ENCODE assay signal across 8 mouse cellular contexts in the genomic region with DNA sequence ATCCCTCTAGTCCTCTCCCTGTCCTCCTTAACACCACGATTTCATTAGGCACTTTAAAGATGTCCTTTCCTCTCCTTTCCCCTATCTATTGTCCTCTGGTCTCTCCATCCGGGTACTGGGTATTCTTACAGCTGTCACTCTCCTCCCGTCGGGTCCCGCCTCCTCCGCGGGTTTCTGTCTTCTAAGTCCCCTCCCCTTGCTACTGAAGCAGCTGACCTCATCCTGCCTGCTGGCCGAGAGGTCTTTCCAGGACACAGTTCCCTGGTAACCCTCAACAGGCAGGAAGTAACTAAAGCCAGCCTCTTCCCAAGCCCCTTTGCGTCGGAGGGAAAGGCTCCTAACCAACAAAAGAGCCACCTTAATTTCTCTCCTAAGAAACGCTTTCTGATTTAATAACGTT. TPM values are rescaled to one million over a fixed set of nuclear protein-coding genes. Genes with fewer than 3 reads are reported as not detected.
DNase-seq lines count a peak whose midpoint lies in the region; ATAC-seq lines count a peak whose summit lies in the region.

No protein-coding gene starts in this region.

- no peak overlapping the region for H3K9ac ChIP-seq in embryonic facial prominence, embryonic 15.5 days
- no peak overlapping the region for H3K9ac ChIP-seq in heart, embryonic 11.5 days (ENCODE audit: low read depth, low read length)
- H3K9ac ChIP-seq in kidney, embryonic 16.5 days (replicated peaks; ENCODE audit: low read length), result peak overlapping the region; percentile 48; the same call in 1 of the 2 replicates
- H3K9ac ChIP-seq in liver, embryonic 13.5 days, result no peak overlapping the region
- no peak overlapping the region for H3K9ac ChIP-seq in stomach, embryonic 16.5 days (ENCODE audit: low read length)

- no peaks in the 10 kb centered on the region for H3K27me3 ChIP-seq in embryonic facial prominence, embryonic 15.5 days
- H3K27me3 ChIP-seq in heart, embryonic 11.5 days (ENCODE audit: control insufficient read depth, insufficient read depth, low read length), result no peaks in the 10 kb centered on the region
- no peaks in the 10 kb centered on the region for H3K27me3 ChIP-seq in kidney, embryonic 16.5 days (ENCODE audit: insufficient read depth, low read length)
- no peaks in the 10 kb centered on the region for H3K27me3 ChIP-seq in liver, embryonic 13.5 days
- no peaks in the 10 kb centered on the region for H3K27me3 ChIP-seq in stomach, embryonic 16.5 days (ENCODE audit: control insufficient read depth, insufficient read depth, low read length)

- peak; percentile 81 for DNase-seq in CD4-positive helper T cell, adult 2 months (ENCODE audit: low read depth, low spot score)
- peak; percentile 84 for DNase-seq in adrenal gland, postnatal 10 days
- DNase-seq in liver, embryonic 13.5 days, result peak; percentile 20
- peak; percentile 69 to 78 for DNase-seq in natural killer cell, adult 2 months (ENCODE audit: low spot score in 2 of 2)

- 0 out of 2 replicates have a peak, but pooled peaks have one; percentile 35 for ATAC-seq in embryonic facial prominence, embryonic 15.5 days (ENCODE audit: insufficient number of reproducible peaks, low FRiP score, low TSS enrichment, low read depth)
- ATAC-seq in heart, embryonic 11.5 days (replicated peaks; ENCODE audit: insufficient number of reproducible peaks, low FRiP score, low TSS enrichment), result peak; percentile 61
- peak; percentile 73 for ATAC-seq in kidney, embryonic 16.5 days (ENCODE audit: low FRiP score, low TSS enrichment)
- peak; percentile 32 for ATAC-seq in liver, embryonic 13.5 days (ENCODE audit: low read depth)
- peak; percentile 70; the same call in 1 of the 2 replicates for ATAC-seq in stomach, embryonic 16.5 days (ENCODE audit: insufficient read depth, low FRiP score)

- H3K4me3 ChIP-seq in embryonic facial prominence, embryonic 15.5 days (replicated peaks), result no peak overlapping the region
- H3K4me3 ChIP-seq in heart, embryonic 11.5 days (ENCODE audit: low read depth, low read length), result no peak overlapping the region
- no peak overlapping the region for H3K4me3 ChIP-seq in kidney, embryonic 16.5 days (ENCODE audit: low read length)
- H3K4me3 ChIP-seq in liver, embryonic 13.5 days (replicated peaks), result no peak overlapping the region
- H3K4me3 ChIP-seq in stomach, embryonic 16.5 days (replicated peaks; ENCODE audit: low read length), result no peak overlapping the region

- 0 out of 2 replicates have a peak overlapping the region, but pooled peaks have one; percentile 8 for H3K4me2 ChIP-seq in embryonic facial prominence, embryonic 15.5 days (replicated peaks)
- H3K4me2 ChIP-seq in heart, embryonic 11.5 days, result 0 out of 2 replicates have a peak overlapping the region, but pooled peaks have one; percentile 17
- peak overlapping the region; percentile 21; the same call in 1 of the 2 replicates for H3K4me2 ChIP-seq in kidney, embryonic 16.5 days (replicated peaks; ENCODE audit: low read depth, low read length)
- H3K4me2 ChIP-seq in liver, embryonic 13.5 days, result peak overlapping the region; percentile 17; the same call in 1 of the 2 replicates
- H3K4me2 ChIP-seq in stomach, embryonic 16.5 days (ENCODE audit: low read depth, low read length), result peak overlapping the region; percentile 17; the same call in 1 of the 2 replicates

- H3K36me3 ChIP-seq in embryonic facial prominence, embryonic 15.5 days, result no peaks in the 10 kb centered on the region
- H3K36me3 ChIP-seq in heart, embryonic 11.5 days (ENCODE audit: control insufficient read depth, insufficient read depth, low read length), result no peaks in the 10 kb centered on the region
- no peaks in the 10 kb centered on the region for H3K36me3 ChIP-seq in kidney, embryonic 16.5 days (ENCODE audit: insufficient read depth, low read length)
- no peaks in the 10 kb centered on the region for H3K36me3 ChIP-seq in liver, embryonic 13.5 days
- H3K36me3 ChIP-seq in stomach, embryonic 16.5 days (ENCODE audit: control insufficient read depth, insufficient read depth, low read length), result no peaks in the 10 kb centered on the region

- H3K27ac ChIP-seq in embryonic facial prominence, embryonic 15.5 days (replicated peaks), result no peak overlapping the region; the same call in 1 of the 2 replicates
- no peak overlapping the region for H3K27ac ChIP-seq in heart, embryonic 11.5 days (ENCODE audit: low read depth, low read length)
- no peak overlapping the region for H3K27ac ChIP-seq in kidney, embryonic 16.5 days (ENCODE audit: low read length)
- no peak overlapping the region for H3K27ac ChIP-seq in liver, embryonic 13.5 days
- 0 out of 2 replicates have a peak overlapping the region, but pooled peaks have one; percentile 15 for H3K27ac ChIP-seq in stomach, embryonic 16.5 days (ENCODE audit: low read length)

- peaks cover 20% of the 10 kb centered on the region for H3K4me1 ChIP-seq in embryonic facial prominence, embryonic 15.5 days
- H3K4me1 ChIP-seq in heart, embryonic 11.5 days (ENCODE audit: control insufficient read depth, insufficient read depth, low read length), result peaks cover 5% of the 10 kb centered on the region
- H3K4me1 ChIP-seq in kidney, embryonic 16.5 days (ENCODE audit: insufficient read depth, low read length), result peaks cover 8% of the 10 kb centered on the region; the same call in 1 of the 2 replicates
- H3K4me1 ChIP-seq in liver, embryonic 13.5 days (replicated peaks), result peaks cover 31% of the 10 kb centered on the region
- peaks cover 10% of the 10 kb centered on the region for H3K4me1 ChIP-seq in stomach, embryonic 16.5 days (ENCODE audit: control insufficient read depth, insufficient read depth, low read length)

- 5% methylated on average over 12 of the region's 12 CpGs for WGBS in embryonic facial prominence, embryonic 15.5 days
- 5% methylated on average over 12 of the region's 12 CpGs for WGBS in heart, embryonic 11.5 days (ENCODE audit: insufficient replicate concordance)
- WGBS in kidney, embryonic 16.5 days, result 3% methylated on average over 12 of the region's 12 CpGs
- WGBS in liver, embryonic 13.5 days (ENCODE audit: insufficient replicate concordance), result 6% methylated on average over 12 of the region's 12 CpGs
- 5% methylated on average over 12 of the region's 12 CpGs for WGBS in stomach, embryonic 16.5 days

- no peaks in the 10 kb centered on the region for H3K9me3 ChIP-seq in embryonic facial prominence, embryonic 15.5 days (replicated peaks)
- no peaks in the 10 kb centered on the region for H3K9me3 ChIP-seq in heart, embryonic 11.5 days (replicated peaks; ENCODE audit: control insufficient read depth, low read length)
- no peaks in the 10 kb centered on the region for H3K9me3 ChIP-seq in kidney, embryonic 16.5 days (ENCODE audit: low read length)
- H3K9me3 ChIP-seq in liver, embryonic 13.5 days (replicated peaks), result no peaks in the 10 kb centered on the region
- no peaks in the 10 kb centered on the region for H3K9me3 ChIP-seq in stomach, embryonic 16.5 days (replicated peaks; ENCODE audit: control insufficient read depth, low read length)

RNA-seq across cellular contexts. Expression of a gene that starts 5.4 kb away (rescaled TPM):
- total RNA-seq in adrenal gland, postnatal 10 days (2021), result 10 to 100 TPM; 26.1 to 27.1 TPM
- 40.1 and 41.5 TPM in 2 replicates for polyA plus RNA-seq in embryonic facial prominence, embryonic 15.5 days (2015; fragmentation: Nextera tagmentation; extraction: Ambion mirVana)
- polyA plus RNA-seq in heart, embryonic 11.5 days (2014; fragmentation: Nextera tagmentation; extraction: Ambion mirVana), result 33.5 and 36.0 TPM in 2 replicates
- polyA plus RNA-seq in kidney, embryonic 16.5 days (2015; fragmentation: Nextera tagmentation; extraction: Ambion mirVana), result 40.1 and 43.1 TPM in 2 replicates
- 18.9 and 23.1 TPM in 2 replicates for polyA plus RNA-seq in liver, embryonic 13.5 days (2015; fragmentation: Nextera tagmentation; extraction: Ambion mirVana)
- 33.3 and 34.9 TPM in 2 replicates for polyA plus RNA-seq in stomach, embryonic 16.5 days (2015; fragmentation: Nextera tagmentation; extraction: Ambion mirVana)

RNA-seq across cellular contexts. Expression of a gene that starts 26.1 kb away (rescaled TPM):
- total RNA-seq in adrenal gland, postnatal 10 days (2021), result 10 to 100 TPM; 34.6 to 35.1 TPM
- 58.1 and 60.2 TPM in 2 replicates for polyA plus RNA-seq in embryonic facial prominence, embryonic 15.5 days (2015; fragmentation: Nextera tagmentation; extraction: Ambion mirVana)
- polyA plus RNA-seq in heart, embryonic 11.5 days (2014; fragmentation: Nextera tagmentation; extraction: Ambion mirVana), result 70.0 and 77.5 TPM in 2 replicates
- 55.0 and 61.9 TPM in 2 replicates for polyA plus RNA-seq in kidney, embryonic 16.5 days (2015; fragmentation: Nextera tagmentation; extraction: Ambion mirVana)
- 23.4 and 27.4 TPM in 2 replicates for polyA plus RNA-seq in liver, embryonic 13.5 days (2015; fragmentation: Nextera tagmentation; extraction: Ambion mirVana)
- polyA plus RNA-seq in stomach, embryonic 16.5 days (2015; fragmentation: Nextera tagmentation; extraction: Ambion mirVana), result 49.1 and 51.9 TPM in 2 replicates

Comparison
In these comparisons a context has a peak if more than half of its experiments do, and no peak if none do; other contexts are left out.
1. DNase-seq: peak in every context shown above with its lines; median percentile 84 in adrenal gland, postnatal 10 days; 81 in CD4-positive helper T cell, adult 2 months; 74 in natural killer cell, adult 2 months; 20 in liver, embryonic 13.5 days.